Mouse (Mus musculus) hindbrain, embryonic 15.5 days (tissue): ENCODE measurements at regions not wholly inside any gene's neighbourhood (a gene's known extent, or its start where the extent isn't known, plus 50 kb on each side); places are given as distances from the start of the nearest gene placed in this dataset.

Experiments used
- ATAC-seq: fragments of 200-750 bp; cut with Nextera tagmentation; 2 replicates; pipeline ENCODE4 v1.8.0; 2017; ENCODE audit warnings: low read depth, moderate number of reproducible peaks, moderate TSS enrichment; ENCODE audit not compliant: low FRiP score
- H3K27ac ChIP-seq: fragments of 300-500 bp; sonication (generic); replicated peaks from 2 replicates; pipeline ENCODE4 v1.5.1; 2015; ENCODE audit warnings: mild to moderate bottlenecking, inconsistent platforms
- H3K27me3 ChIP-seq: fragments of 300-500 bp; sonication (generic); 2 replicates; pipeline ENCODE4 v1.6.1; 2015; ENCODE audit warnings: control low read depth, inconsistent platforms
- H3K36me3 ChIP-seq: fragments of 300-500 bp; sonication (generic); 2 replicates; pipeline ENCODE4 v1.6.1; 2015; ENCODE audit warnings: control low read depth, inconsistent platforms
- H3K4me1 ChIP-seq: fragments of 300-500 bp; sonication (generic); replicated peaks from 2 replicates; pipeline ENCODE4 v1.6.1; 2015; ENCODE audit warnings: control low read depth, inconsistent platforms
- H3K4me2 ChIP-seq: fragments of 300-500 bp; sonication (generic); 2 replicates; pipeline ENCODE4 v1.6.1; 2015; ENCODE audit warnings: moderate library complexity, mild to moderate bottlenecking, inconsistent platforms
- H3K4me3 ChIP-seq: fragments of 300-500 bp; sonication (generic); 2 replicates; pipeline ENCODE4 v1.5.1; 2015; ENCODE audit warnings: mild to moderate bottlenecking, inconsistent platforms
- H3K9ac ChIP-seq: fragments of 300-500 bp; sonication (generic); 2 replicates; pipeline ENCODE4 v1.6.1; 2015; ENCODE audit warnings: inconsistent platforms
- H3K9me3 ChIP-seq: fragments of 300-500 bp; sonication (generic); 2 replicates; pipeline ENCODE4 v1.6.1; 2016; ENCODE audit warnings: control low read depth, inconsistent platforms
- WGBS: fragments of 180-500 bp; shearing (Covaris S2); methylation state at CpG from one replicate; pipeline ENCODE4 v1.1.7; 2015; 5-methylcytosine and 5-hydroxymethylcytosine counted together

- no peak for ATAC-seq
- Histone ChIP-seq H3K4me3 (no peak overlapping the region), H3K27me3 (no peaks in the 10 kb centered on the region), H3K9me3 (no peaks in the 10 kb centered on the region), H3K9ac (no peak overlapping the region), H3K27ac (no peak overlapping the region), H3K4me1 (0 out of 2 replicates have a peak, but pooled peaks cover 7% of the 10 kb centered on the region), H3K36me3 (no peaks in the 10 kb centered on the region), H3K4me2 (no peak overlapping the region)
- 39% methylated on average over 3 of the region's 3 CpGs for WGBS
Measured at GRCm38 (mm10) chr2:64522722-64523121, 424.9 kb upstream of the Fign start.

- no peak overlapping the region for H3K4me2 ChIP-seq
- WGBS: 36% methylated on average over 3 of the region's 3 CpGs
- H3K9me3 ChIP-seq: no peaks in the 10 kb centered on the region
- ATAC-seq: peak; percentile 56; the same call in 1 of the 2 replicates
- H3K4me3 ChIP-seq: no peak overlapping the region
- H3K9ac ChIP-seq: no peak overlapping the region
- H3K27ac ChIP-seq: no peak overlapping the region
- no peaks in the 10 kb centered on the region for H3K27me3 ChIP-seq
- 0 out of 2 replicates have a peak, but pooled peaks cover 7% of the 10 kb centered on the region for H3K4me1 ChIP-seq
- no peaks in the 10 kb centered on the region for H3K36me3 ChIP-seq
Measured at GRCm38 (mm10) chr2:64522233-64522632, 424.4 kb upstream of the Fign start.

- H3K27ac ChIP-seq: no peak overlapping the region
- H3K4me2 ChIP-seq: no peak overlapping the region
- no peaks in the 10 kb centered on the region for H3K27me3 ChIP-seq
- H3K4me3 ChIP-seq: no peak overlapping the region
- H3K9ac ChIP-seq: no peak overlapping the region
- H3K36me3 ChIP-seq: no peaks in the 10 kb centered on the region
- ATAC-seq: no peak
- no peaks in the 10 kb centered on the region for H3K9me3 ChIP-seq
- no peaks in the 10 kb centered on the region for H3K4me1 ChIP-seq
Measured at GRCm38 (mm10) chr2:64495725-64496124, 397.9 kb upstream of the Fign start.

GRCm38 (mm10) chr2:64466412-64466970, 368.7 kb upstream of the Fign start:
- H3K36me3 ChIP-seq: no peaks in the 10 kb centered on the region
- H3K4me1 ChIP-seq: no peaks in the 10 kb centered on the region
- H3K4me3 ChIP-seq: no peak overlapping the region
- H3K27me3 ChIP-seq: no peaks in the 10 kb centered on the region
- no peaks in the 10 kb centered on the region for H3K9me3 ChIP-seq
- H3K9ac ChIP-seq: no peak overlapping the region
- H3K4me2 ChIP-seq: no peak overlapping the region
- H3K27ac ChIP-seq: no peak overlapping the region
- WGBS: 75% methylated on average over 12 of the region's 12 CpGs
- ATAC-seq: no peak

- Histone ChIP-seq H3K36me3 (no peaks in the 10 kb centered on the region), H3K9me3 (no peaks in the 10 kb centered on the region), H3K9ac (no peak overlapping the region), H3K27me3 (no peaks in the 10 kb centered on the region), H3K4me3 (no peak overlapping the region), H3K4me2 (no peak overlapping the region), H3K4me1 (no peaks in the 10 kb centered on the region; the same call in 1 of the 2 replicates), H3K27ac (no peak overlapping the region)
- WGBS: 53% methylated on average over 8 of the region's 8 CpGs
- peak; percentile 74 for ATAC-seq
Measured at GRCm38 (mm10) chr2:64462466-64463114, 364.8 kb upstream of the Fign start.

- ATAC-seq: no peak
- H3K4me1 ChIP-seq: no peaks in the 10 kb centered on the region; the same call in 1 of the 2 replicates
- H3K4me3 ChIP-seq: no peak overlapping the region
- H3K36me3 ChIP-seq: no peaks in the 10 kb centered on the region
- 74% methylated on average over 11 of the region's 11 CpGs for WGBS
- H3K9ac ChIP-seq: no peak overlapping the region
- H3K27me3 ChIP-seq: no peaks in the 10 kb centered on the region
- no peaks in the 10 kb centered on the region for H3K9me3 ChIP-seq
- H3K4me2 ChIP-seq: no peak overlapping the region
- H3K27ac ChIP-seq: no peak overlapping the region
Measured at GRCm38 (mm10) chr2:64462041-64462440, 364.2 kb upstream of the Fign start.

- WGBS: 79% methylated on average over 9 of the region's 9 CpGs
- Histone ChIP-seq H3K27me3 (no peaks in the 10 kb centered on the region), H3K36me3 (no peaks in the 10 kb centered on the region), H3K4me3 (no peak overlapping the region), H3K27ac (no peak overlapping the region), H3K9ac (no peak overlapping the region), H3K4me1 (no peaks in the 10 kb centered on the region; the same call in 1 of the 2 replicates), H3K4me2 (no peak overlapping the region), H3K9me3 (no peaks in the 10 kb centered on the region)
- no peak for ATAC-seq
Measured at GRCm38 (mm10) chr2:64461636-64462035, 363.8 kb upstream of the Fign start.

GRCm38 (mm10) chr2:64458171-64458570, 360.3 kb upstream of the Fign start:
- H3K9ac ChIP-seq: no peak overlapping the region
- H3K9me3 ChIP-seq: no peaks in the 10 kb centered on the region
- H3K4me1 ChIP-seq: no peaks in the 10 kb centered on the region; the same call in 1 of the 2 replicates
- H3K4me2 ChIP-seq: no peak overlapping the region
- H3K27me3 ChIP-seq: no peaks in the 10 kb centered on the region
- no peak overlapping the region for H3K27ac ChIP-seq
- 61% methylated on average over 5 of the region's 5 CpGs for WGBS
- ATAC-seq: no peak
- no peaks in the 10 kb centered on the region for H3K36me3 ChIP-seq
- H3K4me3 ChIP-seq: no peak overlapping the region

GRCm38 (mm10) chr2:64452690-64453089, 354.9 kb upstream of the Fign start:
- WGBS: 49% methylated on average over 6 of the region's 6 CpGs
- ATAC-seq: no peak
- no peaks in the 10 kb centered on the region for H3K36me3 ChIP-seq
- H3K27ac ChIP-seq: no peak overlapping the region
- no peak overlapping the region for H3K4me3 ChIP-seq
- H3K9me3 ChIP-seq: no peaks in the 10 kb centered on the region
- no peak overlapping the region for H3K4me2 ChIP-seq
- H3K4me1 ChIP-seq: peaks cover 7% of the 10 kb centered on the region
- no peaks in the 10 kb centered on the region for H3K27me3 ChIP-seq
- no peak overlapping the region for H3K9ac ChIP-seq

- Histone ChIP-seq H3K36me3 (no peaks in the 10 kb centered on the region), H3K4me1 (peaks cover 7% of the 10 kb centered on the region; the same call in 1 of the 2 replicates), H3K9ac (no peak overlapping the region), H3K27ac (no peak overlapping the region), H3K4me2 (peak overlapping the region; percentile 32; the same call in 1 of the 2 replicates), H3K4me3 (no peak overlapping the region), H3K27me3 (no peaks in the 10 kb centered on the region), H3K9me3 (no peaks in the 10 kb centered on the region)
- 33% methylated on average over 12 of the region's 12 CpGs for WGBS
- peak; percentile 80 for ATAC-seq
Measured at GRCm38 (mm10) chr2:64451614-64452317, 353.9 kb upstream of the Fign start.

- Histone ChIP-seq H3K4me3 (no peak overlapping the region), H3K4me1 (no peaks in the 10 kb centered on the region), H3K9ac (no peak overlapping the region), H3K27ac (no peak overlapping the region), H3K9me3 (no peaks in the 10 kb centered on the region), H3K4me2 (no peak overlapping the region), H3K27me3 (no peaks in the 10 kb centered on the region), H3K36me3 (no peaks in the 10 kb centered on the region)
- WGBS: 82% methylated on average over 3 of the region's 3 CpGs
- ATAC-seq: no peak
Measured at GRCm38 (mm10) chr2:64443171-64443570, 345.3 kb upstream of the Fign start.

- H3K36me3 ChIP-seq: no peaks in the 10 kb centered on the region
- H3K4me2 ChIP-seq: no peak overlapping the region
- no peak for ATAC-seq
- no peak overlapping the region for H3K27ac ChIP-seq
- 91% methylated on average over 2 of the region's 2 CpGs for WGBS
- no peaks in the 10 kb centered on the region for H3K9me3 ChIP-seq
- no peak overlapping the region for H3K9ac ChIP-seq
- no peaks in the 10 kb centered on the region for H3K27me3 ChIP-seq
- no peaks in the 10 kb centered on the region for H3K4me1 ChIP-seq
- H3K4me3 ChIP-seq: no peak overlapping the region
Measured at GRCm38 (mm10) chr2:64440961-64441360, 343.1 kb upstream of the Fign start.
